Mouse (Mus musculus) ES-CJ7 (cell line): ENCODE measurements around the gene Sac3d1.
A peak's percentile ranks its signal among the peaks of the same experiment; 100 is the strongest.

ENCODE experiments used
- DNase-seq: peaks from one replicate; pipeline ENCODE4 v3.0.0; 2011; ENCODE audit warnings: low read depth, low spot score

The Sac3d1 gene

GRCm38 (mm10) chr19:6121761-6122160, 3.3 kb upstream of the Sac3d1 start:
- DNase-seq: peak; percentile 38

- no peak for DNase-seq
Measured at GRCm38 (mm10) chr19:6118677-6119185, 281 bp upstream of the Sac3d1 start.

- no peak for DNase-seq
Measured at GRCm38 (mm10) chr19:6117346-6117985, 984 bp downstream of the Sac3d1 start.

GRCm38 (mm10) chr19:6116113-6116850, 2.2 kb downstream of the Sac3d1 start:
- no peak for DNase-seq

- no peak for DNase-seq
Measured at GRCm38 (mm10) chr19:6113116-6113515, 5.3 kb downstream of the Sac3d1 start.

GRCm38 (mm10) chr19:6105586-6105985, 12.9 kb downstream of the Sac3d1 start, which contains the start of gene Naaladl1:
Gene Naaladl1 (plus strand): TSS chr19:6105782.
- DNase-seq: no peak

- no peak for DNase-seq
Measured at GRCm38 (mm10) chr19:6104476-6104875, 14.0 kb downstream of the Sac3d1 start.

GRCm38 (mm10) chr19:6102169-6102853, 16.1 kb downstream of the Sac3d1 start:
- DNase-seq: no peak

GRCm38 (mm10) chr19:6101186-6101585, 17.3 kb downstream of the Sac3d1 start:
- no peak for DNase-seq

- DNase-seq: no peak
Measured at GRCm38 (mm10) chr19:6097847-6098246, 20.6 kb downstream of the Sac3d1 start.

GRCm38 (mm10) chr19:6094119-6094518, 24.3 kb downstream of the Sac3d1 start, which contains the start of gene AC131692.1:
Gene AC131692.1 (plus strand): TSS chr19:6094419.
- DNase-seq: no peak

- DNase-seq: no peak
Measured at GRCm38 (mm10) chr19:6088841-6089240, 29.6 kb downstream of the Sac3d1 start.

- peak; percentile 97 for DNase-seq
Measured at GRCm38 (mm10) chr19:6085417-6085879, 33.0 kb downstream of the Sac3d1 start.

- peak; percentile 99 for DNase-seq
Measured at GRCm38 (mm10) chr19:6084478-6085248, 33.8 kb downstream of the Sac3d1 start, which contains the start of the genes Zfpl1 and Cdca5. Gene Zfpl1 (minus strand): TSS chr19:6084956. Gene Cdca5 (plus strand): TSS chr19:6084983.

- DNase-seq: no peak
Measured at GRCm38 (mm10) chr19:6082156-6082555, 36.3 kb downstream of the Sac3d1 start, which contains the start of gene Gm28374. Gene Gm28374 (minus strand): TSS chr19:6082256.

GRCm38 (mm10) chr19:6079983-6080480, 38.4 kb downstream of the Sac3d1 start, which contains the start of gene Tmem262:
Gene Tmem262 (plus strand): TSS chr19:6080033.
- no peak for DNase-seq

- DNase-seq: peak; percentile 96
Measured at GRCm38 (mm10) chr19:6076564-6077393, 41.7 kb downstream of the Sac3d1 start, which contains the start of gene Vps51. Gene Vps51 (minus strand): TSS chr19:6077231.

- DNase-seq: no peak
Measured at GRCm38 (mm10) chr19:6073889-6074288, 44.6 kb downstream of the Sac3d1 start.

- DNase-seq: no peak
Measured at GRCm38 (mm10) chr19:6071261-6071660, 47.2 kb downstream of the Sac3d1 start.
